Mouse (Mus musculus): ENCODE measurements at regions not wholly inside any gene's neighbourhood (a gene's known extent, or its start where the extent isn't known, plus 50 kb on each side); places are given as distances from the start of the nearest gene placed in this dataset.

DNA sequence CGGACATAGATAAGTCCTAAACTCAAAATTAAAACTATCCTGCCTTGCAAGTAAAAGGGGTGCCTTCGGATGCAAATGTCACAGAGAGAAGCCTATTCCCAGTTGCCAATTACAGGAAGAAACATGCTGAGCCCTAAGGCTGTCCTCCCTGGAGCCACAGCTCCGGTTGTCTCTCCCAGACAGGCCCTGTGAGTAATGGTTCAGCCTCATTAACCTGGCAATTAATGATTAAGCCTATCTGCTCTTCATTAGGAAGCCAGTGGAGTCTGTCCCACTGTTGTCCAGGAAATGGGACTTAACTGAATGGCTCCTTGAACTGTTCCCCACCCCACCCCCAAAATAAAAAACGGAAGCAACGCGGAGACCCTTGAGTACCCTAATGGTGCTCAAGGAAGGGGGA lies 207.7 kb downstream of the Sec23a start:
- Histone ChIP-seq H3K36me3 (ENCODE audit: control insufficient read depth, insufficient read depth, low read length) (no peaks in the 10 kb centered on the region), H3K9me3 (ENCODE audit: control insufficient read depth, low read length) (no peaks in the 10 kb centered on the region), H3K27ac (ENCODE audit: low read depth, low read length) (no peak overlapping the region), H3K4me3 (ENCODE audit: low read depth, low read length) (no peak overlapping the region), H3K27me3 (ENCODE audit: control insufficient read depth, insufficient read depth, low read length) (no peaks in the 10 kb centered on the region), H3K9ac (ENCODE audit: low read length) (no peak overlapping the region), H3K4me1 (replicated peaks; ENCODE audit: control insufficient read depth, insufficient read depth, low read length) (no peaks in the 10 kb centered on the region), H3K4me2 (ENCODE audit: low read depth, low read length, severe bottlenecking) (no peak overlapping the region)
- ATAC-seq (replicated peaks; ENCODE audit: low FRiP score) (peak; percentile 80), DNase-seq (ENCODE audit: low spot score) (no peak)
- WGBS: 66% methylated on average over 6 of the region's 6 CpGs

- WGBS: 39% methylated on average over 4 of the region's 4 CpGs
- peak; percentile 91 for DNase-seq (ENCODE audit: low spot score)
These were observed 209.4 kb downstream of the Sec23a start for GRCm38 (mm10) chr12:58802410-58802809.

More at GRCm38 (mm10) chr12:58802410-58802809, 209.4 kb downstream of the Sec23a start:
- Histone ChIP-seq H3K4me3 (ENCODE audit: low read depth, low read length) (no peak overlapping the region), H3K27ac (ENCODE audit: low read depth, low read length) (no peak overlapping the region), H3K27me3 (ENCODE audit: control insufficient read depth, insufficient read depth, low read length) (no peaks in the 10 kb centered on the region), H3K4me2 (ENCODE audit: low read depth, low read length, severe bottlenecking) (no peak overlapping the region), H3K4me1 (replicated peaks; ENCODE audit: control insufficient read depth, insufficient read depth, low read length) (no peaks in the 10 kb centered on the region), H3K9ac (ENCODE audit: low read length) (no peak overlapping the region), H3K36me3 (ENCODE audit: control insufficient read depth, insufficient read depth, low read length) (no peaks in the 10 kb centered on the region), H3K9me3 (ENCODE audit: control insufficient read depth, low read length) (no peaks in the 10 kb centered on the region)
- ATAC-seq (replicated peaks; ENCODE audit: low FRiP score): peak; percentile 89

All from forebrain, embryonic 11.5 days (tissue).